Mouse (Mus musculus): ENCODE measurements around the gene Cdk20.
"Not testable (repeated sequence)": the region's sequence is repeated elsewhere in the genome, so short reads cannot be mapped to it uniquely, and the experiment has no call there.

The Cdk20 gene

DNA sequence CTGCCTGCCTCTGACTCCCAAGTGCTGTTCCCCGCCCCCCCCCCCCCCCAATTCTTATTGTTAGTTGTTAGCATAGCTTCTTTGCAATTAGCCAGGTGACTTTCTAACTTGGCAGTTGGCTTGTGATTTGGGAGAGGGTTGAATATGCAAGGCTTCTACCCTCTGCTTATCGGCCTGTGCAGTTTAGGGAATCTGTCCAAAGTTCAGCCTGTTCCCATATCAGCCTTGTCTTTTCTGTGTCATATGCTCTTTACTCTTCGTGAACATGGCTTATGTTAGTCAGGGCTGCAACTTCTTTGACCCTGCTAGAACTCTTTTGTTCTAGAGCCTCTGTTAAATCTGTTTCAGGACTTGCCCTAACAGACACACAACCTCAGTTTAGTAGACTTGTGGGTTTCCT is 7.8 kb upstream of the Cdk20 start:
- no peak for DNase-seq

DNA sequence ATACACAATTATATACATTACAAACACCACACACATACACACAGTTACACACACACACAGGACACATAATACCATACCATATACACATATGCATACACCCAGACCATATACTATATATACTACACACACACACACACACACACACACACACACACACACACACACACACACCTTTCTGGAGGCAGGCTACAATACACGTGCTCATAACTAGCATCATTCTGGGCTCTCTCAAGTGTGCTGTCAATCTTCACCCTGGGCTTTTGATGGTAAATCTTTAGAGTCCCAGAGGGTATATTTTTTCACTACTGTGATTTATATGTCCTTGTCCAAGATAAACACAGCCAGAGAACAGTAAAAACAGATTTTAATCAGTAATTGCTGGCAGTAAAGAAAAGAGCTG is 6.8 kb upstream of the Cdk20 start:
- no peak for DNase-seq

DNA sequence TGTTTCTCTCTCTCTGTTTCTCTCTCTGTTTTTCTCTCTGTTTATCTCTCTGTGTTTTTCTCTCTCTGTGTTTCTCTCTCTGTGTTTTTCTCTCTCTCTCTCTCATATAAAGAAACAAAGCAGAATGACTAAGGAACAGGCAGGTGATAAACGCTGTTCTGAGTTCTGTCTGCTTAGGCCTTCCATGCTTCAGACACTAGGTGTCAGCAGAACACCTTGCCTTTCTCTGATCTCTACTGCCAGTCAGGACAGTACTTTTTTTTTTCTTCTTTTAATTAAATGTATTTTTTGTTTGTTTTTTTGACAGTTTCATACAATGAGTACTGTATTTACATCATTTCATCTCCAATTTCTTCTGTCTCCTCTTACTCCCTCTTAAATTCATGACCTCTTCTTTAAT is 2.8 kb upstream of the Cdk20 start:
- no peak for DNase-seq

DNA sequence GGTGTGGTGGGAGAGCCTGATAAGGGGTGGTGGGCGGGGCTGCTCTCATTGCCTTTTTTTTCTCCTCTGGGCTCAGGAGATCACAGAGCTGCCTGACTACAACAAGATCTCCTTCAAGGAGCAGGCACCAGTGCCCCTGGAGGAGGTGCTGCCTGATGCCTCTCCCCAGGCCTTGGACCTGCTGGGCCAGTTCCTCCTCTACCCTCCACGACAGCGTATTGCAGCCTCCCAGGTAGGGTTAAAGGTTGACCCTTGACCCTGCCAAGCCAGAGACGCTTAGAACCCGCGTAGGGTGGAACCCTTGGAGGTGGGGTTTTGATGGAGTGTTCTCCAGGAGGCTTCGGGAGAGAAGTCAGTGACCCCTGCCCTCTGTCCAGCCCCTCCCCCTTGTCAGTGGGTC is 5.7 kb downstream of the Cdk20 start:
- no peak for DNase-seq

DNA sequence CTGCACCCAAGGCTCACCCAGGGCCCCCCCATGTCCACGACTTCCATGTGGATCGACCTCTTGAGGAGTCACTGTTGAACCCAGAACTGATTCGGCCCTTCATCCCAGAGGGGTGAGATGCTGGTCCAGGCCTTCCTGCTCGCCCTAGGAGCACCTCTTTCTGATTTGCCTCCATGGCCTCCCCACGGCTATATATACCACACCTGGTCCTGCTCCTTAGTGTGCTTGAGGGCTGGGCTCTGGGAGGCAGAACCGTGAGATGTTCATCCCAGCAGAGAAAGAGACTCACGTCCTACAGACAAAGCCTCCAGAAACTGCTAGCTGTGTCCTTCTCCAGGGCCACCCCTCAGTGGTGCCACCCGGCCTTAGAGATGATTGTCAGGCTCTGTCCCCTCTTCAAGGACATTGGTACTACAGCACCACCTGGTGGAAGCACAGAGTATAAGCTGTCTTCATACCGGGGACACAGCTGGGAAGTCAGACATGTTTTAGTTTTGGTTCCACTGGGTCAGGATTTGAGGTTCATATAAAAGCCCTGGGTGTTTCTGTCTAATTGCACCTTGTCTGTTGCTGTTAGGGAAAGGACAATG is 6.8 kb downstream of the Cdk20 start:
- peak; percentile 44 to 82 for DNase-seq

DNA sequence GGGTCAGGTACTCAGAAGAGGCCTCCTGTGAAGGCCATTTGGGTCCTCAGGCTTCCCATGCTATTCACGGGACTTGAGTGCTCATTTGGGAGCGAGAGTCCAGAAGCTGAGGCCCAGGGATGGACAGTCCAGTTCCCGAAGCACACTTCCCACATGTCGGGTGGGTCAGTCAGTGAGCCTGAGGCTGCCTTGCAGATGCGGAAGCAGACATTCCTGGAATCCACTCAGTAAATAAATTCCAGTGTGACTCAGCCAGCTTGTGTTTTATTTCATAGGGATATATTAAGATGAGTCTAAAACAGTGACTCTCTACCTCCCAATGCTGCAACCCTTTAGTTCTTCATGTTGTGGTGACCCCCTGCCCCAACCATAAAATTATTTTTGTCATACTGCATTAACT is 7.4 kb downstream of the Cdk20 start:
- DNase-seq, result no peak

DNA sequence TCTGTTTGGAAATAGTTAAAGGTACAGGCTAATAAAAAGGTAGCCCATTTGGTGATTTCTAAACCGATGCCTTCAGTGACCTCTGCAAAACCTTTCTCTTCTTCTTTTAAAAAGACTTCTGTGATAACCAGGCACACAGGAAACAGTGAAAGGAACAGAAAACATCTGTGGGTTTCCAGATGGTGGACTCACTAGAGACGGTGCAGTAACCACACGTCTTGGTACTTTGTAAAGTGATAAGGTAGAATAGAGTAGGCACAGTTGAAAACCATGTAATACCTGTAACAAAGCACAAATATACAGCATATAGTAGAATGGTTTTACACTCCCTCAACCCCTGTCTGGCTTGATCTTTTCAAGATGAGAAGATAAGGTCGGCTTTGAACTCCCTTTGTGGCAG is 8.5 kb downstream of the Cdk20 start:
- no peak for DNase-seq

DNA sequence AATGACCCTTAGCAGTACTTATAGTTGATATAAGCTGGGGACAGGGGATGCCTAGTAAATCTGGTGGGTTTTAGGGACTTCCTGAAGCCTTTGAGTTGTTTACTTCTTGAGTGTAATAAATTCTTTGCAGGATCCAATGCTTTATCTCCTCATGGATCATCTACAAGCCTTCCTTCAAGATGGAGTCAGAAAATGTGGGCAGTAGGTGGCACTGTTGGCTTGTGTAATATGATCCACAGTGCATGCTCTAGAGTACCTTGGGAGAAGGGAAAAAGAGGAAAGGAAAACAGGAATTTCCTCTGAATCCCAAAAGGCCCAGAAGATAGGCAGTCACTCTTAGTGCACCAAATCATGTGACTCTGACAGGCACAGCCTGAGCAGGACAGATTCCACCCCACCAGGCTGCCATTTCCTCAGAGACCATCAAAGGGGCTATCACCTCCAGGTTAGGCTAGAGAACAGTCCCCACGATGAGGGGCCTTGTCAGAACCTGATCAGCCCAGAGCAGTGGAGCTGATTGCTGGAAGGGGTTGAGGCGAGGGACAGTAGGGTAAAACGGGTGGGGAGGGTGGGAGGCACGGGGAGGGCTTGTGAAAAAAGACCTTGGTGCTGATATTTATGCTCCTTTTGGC is 11.3 kb downstream of the Cdk20 start:
- peak in 1 of 2 experiments; percentile 55 for DNase-seq

DNA sequence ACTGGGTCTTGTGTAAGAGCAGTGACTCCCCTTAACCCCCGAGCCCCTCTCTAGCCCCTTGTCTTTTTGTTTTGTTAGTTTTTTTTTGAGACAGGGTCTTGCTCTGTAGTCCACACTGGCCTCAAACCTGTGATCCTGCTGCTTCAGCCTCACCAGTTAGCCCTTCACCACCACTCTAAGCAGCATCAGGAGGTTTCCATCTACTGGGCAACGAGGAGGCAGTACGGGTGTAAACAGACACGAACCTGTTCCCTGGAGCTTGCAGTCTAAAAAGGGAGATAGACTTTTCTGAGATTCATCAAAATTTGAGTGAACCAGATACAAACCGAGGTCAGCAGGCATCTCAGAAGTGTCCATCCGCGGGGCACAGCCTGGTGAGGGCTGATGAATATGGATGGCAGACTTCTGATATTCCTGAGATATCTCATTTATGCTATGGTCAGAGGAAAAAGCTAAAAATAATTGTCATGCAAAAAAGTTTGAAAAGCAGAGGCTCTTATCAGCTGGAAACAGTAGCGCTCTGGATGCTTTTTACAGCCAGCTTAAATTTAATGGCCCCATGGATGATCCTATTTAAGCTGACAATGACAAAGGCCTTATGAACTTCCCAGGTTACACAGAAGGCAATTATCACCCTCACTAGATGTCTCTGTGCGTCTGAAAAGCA is 13.3 kb downstream of the Cdk20 start:
- no peak for DNase-seq

DNA sequence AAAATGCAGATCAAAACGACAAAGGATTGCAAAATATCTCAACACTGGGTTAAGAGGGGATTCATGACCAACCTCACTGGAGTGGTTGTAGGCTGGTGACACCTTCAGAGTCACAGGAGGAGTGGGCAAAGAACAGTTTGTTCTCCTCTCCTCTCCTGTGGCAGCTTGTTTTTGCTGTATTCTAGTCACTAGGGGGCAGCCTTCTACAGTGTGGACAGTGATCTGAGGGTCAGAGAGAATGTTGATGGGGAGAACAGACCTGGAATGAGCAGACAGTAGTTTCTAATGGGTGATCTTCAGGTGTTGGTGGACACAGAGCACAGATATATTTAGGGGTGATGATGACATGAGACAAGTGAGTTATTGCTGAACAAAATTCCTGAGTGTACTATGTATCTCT is 15.8 kb downstream of the Cdk20 start:
- peak in 1 of 2 experiments; percentile 26 for DNase-seq

DNA sequence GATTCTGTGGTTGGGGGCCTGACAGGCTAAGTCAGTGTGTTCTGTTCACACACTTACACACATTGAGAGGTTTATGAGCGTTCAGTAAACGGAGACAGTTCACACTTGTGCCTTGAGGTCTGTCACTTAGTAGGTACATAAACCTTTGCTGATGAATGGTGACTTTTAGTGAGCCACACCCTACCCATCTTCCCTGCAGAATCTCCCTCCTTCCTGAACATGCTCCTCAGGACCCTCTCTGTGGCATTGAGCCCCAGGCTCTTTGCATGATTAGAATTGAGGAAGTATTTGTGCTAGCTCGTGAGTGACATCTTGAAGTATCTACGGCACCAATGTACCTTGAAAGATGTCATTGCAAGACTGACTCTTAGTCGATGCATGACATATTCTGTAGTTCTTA is 16.6 kb downstream of the Cdk20 start:
- DNase-seq, result no peak

DNA sequence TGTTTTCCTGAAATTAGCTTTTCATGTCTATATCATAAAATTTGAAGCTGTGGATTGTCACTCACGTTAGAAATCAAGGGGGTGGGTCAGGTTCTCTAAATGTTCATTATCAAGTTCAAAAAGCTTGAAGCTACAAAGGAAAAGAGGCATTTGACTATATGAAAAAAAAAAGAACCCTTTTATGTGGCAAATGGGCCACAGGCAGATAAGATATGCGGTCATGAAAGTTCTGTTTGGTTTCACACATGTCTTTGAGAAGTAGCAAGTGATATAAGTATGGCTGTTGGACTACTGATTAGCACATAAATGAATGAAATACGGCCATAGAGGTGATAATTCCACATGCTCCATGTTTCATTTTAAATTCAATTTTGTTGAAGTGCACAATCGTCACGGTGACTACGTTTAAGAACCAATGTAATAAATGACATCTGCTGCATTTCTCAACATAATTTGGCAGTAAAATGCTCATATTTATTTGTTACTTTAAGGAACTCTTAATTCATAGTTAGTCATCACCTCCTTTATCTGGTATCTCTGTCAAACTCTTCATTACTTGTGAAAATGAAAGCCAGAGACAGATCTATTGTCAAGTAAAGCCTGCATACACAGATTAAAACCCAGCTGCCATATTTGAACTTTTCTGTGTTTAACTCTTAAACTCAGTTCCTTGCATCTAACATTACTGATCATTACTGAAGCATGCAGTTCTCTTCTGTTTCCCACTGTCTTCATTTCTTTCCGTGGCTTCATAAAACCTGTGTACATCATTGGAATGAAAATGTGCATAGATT is 18.1 kb downstream of the Cdk20 start:
- DNase-seq, result no peak

DNA sequence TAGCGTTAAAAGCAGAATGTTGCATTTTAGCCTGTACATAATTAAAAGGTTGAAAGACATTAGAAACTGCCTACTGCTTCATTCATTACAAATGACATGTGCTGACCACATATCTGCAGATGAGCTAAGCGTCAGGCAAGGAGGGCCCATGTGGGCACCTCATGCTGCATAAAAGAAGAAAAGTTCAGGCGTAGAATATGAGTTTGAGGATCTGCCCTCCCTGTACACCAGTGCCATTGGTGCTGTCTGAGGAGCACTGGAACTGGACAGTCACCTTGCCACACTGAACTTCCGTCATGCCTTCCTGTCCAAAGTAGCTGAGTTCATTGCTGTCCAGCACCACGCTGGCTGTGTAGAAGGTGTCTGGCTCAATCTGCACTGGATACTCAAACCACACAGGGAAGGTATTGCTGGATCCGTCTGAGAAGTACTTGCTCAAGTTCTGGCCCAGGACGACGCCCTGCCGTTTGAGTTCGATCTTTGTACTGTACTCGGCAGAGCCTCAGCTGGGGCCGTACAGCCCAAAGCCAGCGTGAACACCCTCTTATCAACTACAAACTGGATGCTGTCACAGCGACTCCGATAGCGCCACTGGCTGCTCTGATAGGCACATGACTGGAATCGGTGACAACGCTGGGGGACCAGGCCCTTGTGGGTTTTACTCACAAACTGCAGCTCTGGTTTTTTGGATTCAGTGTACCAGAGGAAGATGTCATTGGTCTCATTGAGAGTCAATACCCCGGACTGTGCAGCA is 25.3 kb downstream of the Cdk20 start:
- not testable (repeated sequence) for DNase-seq

DNA sequence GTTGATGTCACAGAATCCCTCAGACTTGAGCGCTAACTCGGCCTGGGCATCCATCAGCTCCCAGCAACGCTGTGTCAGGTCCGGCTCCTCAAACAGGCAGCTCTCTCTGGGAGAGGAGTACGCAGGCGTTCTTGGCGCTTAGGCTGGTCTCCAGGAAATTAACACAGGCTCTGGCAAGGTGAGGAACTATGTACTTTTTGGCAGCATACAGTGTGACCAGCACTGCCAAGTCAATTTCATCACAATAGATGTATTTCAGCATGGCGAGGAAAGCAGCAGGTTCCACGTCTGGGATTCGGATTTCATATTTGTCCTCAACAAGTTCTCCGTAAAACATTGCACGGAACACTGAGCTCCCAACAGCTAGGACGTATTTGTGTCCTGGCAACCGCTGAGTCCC is 26.1 kb downstream of the Cdk20 start:
- DNase-seq, result no peak

DNA sequence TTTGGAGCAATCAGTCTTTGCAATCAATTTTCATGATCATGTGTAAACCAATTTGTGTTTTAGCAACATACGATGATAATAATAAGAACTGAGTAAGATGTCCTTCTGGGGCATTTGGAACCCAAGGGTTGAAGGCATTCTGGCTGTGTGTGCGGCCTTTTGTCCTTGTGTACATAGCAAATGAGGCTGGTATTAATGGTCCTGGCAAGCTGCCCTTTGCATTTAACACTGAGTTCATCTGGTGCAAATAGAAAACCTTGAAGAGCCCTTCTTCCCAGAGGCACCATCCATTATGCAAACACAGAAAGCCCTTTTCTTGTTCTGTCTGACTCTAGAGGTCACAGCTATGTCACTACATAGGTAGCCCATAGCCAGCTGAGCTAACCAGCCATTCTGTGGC is 30.5 kb downstream of the Cdk20 start:
- DNase-seq, result no peak

DNA sequence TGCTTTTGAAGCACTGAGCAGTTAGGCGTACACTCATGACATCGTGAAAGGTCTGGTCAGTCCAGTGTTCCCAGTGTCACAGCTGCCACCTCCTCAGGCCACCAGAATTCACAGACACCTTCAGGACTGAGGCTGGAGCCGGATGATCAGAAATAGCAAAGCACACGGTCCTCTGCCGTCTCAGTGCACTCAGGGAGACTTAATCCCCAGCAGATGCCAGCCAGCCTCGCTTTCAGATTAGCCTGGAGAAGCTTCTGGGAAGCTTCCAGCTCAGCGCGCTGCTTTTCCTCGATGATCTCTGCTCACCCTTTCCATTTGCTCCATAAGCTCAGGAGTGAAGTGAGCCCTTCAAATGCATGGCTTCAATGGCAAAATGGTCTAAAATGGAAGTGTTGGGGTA is 33.1 kb downstream of the Cdk20 start:
- no peak for DNase-seq

DNA sequence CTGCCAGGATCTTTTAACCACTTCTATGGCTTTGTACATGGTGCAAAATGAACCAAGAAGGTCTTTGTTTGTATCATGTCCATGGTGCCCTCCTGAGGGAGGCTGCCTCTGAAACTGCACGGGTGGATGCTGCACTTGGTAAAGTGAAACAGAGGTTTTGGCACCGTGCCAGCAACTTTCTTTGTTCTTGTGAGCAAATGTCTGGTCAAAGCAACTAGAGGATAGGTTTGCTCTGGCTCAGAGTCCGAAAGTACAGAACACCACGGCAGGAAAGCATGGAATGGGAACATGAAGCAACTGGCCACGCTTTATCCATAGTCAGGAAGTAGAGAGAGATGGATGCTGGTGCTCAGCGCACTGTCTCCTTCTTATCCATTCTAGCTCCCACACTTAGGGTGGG is 35.8 kb downstream of the Cdk20 start:
- no peak for DNase-seq

DNA sequence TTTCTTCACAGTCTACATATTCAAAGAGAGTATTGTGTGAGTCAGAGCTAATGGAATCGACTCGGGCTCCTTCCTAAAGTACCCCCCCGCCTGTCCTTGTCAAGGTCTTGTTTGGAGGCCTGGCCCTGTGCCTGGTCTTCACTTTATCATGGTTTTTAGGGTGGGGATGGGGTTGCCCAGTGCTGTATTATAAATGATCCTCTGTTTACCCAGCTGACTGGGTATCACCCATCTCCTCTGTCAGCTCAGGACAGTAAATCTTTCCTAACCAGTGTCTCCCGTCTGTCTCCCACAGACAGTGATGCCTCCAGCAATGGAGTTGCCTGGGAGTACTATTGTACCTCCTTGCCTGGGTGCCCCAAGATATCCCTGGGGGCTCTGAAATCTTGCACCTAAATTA is 45.9 kb downstream of the Cdk20 start:
- no peak for DNase-seq

DNA sequence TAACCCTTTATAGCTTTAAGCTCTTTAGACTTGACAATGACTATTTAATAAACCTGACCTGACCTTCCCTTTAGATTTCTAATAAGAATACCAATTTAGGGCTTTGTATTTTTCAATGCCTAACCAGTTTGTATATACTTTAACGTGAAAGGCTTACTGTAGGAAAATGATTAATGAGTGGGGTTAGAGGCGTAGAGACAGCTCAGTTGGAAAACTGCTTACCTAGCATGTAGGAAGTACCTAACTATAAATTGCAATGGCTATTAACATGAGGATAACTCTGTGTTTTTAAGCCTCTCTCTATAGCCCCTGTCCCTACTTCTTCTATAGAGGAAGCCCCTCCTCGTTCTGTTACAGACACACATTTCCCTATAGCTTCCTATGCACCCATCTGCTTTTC is 47.8 kb downstream of the Cdk20 start:
- no peak for DNase-seq

DNA sequence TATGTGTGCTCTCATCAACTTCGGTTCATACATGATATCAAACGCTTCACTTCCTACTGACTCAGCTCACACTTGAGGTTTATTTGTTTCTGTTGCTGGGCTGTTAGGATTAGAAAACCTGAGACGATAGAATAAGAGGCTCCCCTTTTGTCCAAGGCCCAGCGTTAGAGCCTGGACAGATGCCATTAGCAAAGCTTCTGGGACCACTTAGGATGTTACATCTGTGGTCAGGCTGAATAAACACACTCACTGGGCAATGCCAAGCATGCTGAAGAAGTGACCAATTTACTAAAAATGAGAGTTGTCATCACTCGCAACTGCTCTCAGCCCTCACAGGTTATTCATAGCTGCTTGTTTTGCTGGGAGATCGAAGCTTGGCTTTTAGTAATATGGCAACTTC is 57.8 kb downstream of the Cdk20 start:
- no peak for DNase-seq
